Mouse (Mus musculus) E14TG2a.4 (cell line): ENCODE results near the gene Asrgl1.
"Not testable (repeated sequence)": the region's sequence is repeated elsewhere in the genome, so short reads cannot be mapped to it uniquely, and the experiment has no call there.

Source experiments
- H3K27me3 ChIP-seq: 2 replicates; pipeline ENCODE4 v1.6.1; 2014; ENCODE audit warnings: low read length, control low read depth; ENCODE audit not compliant: insufficient read depth
- H3K36me3 ChIP-seq: 2 replicates; pipeline ENCODE4 v1.6.1; 2014; ENCODE audit warnings: low read length, control low read depth; ENCODE audit not compliant: insufficient read depth
- H3K4me1 ChIP-seq: replicated peaks from 2 replicates; pipeline ENCODE4 v1.6.1; 2014; ENCODE audit warnings: low read depth, low read length, control low read depth
- H3K4me3 ChIP-seq: replicated peaks from 2 replicates; pipeline ENCODE4 v1.5.1; 2014; ENCODE audit warnings: mild to moderate bottlenecking, low read length
- H3K9me3 ChIP-seq: 2 replicates; pipeline ENCODE4 v1.6.1; 2014; ENCODE audit warnings: low read length, control low read depth
- CTCF ChIP-seq: conservative IDR thresholded peaks from 2 replicates; pipeline ENCODE4 v1.5.1; 2014; ENCODE audit warnings: low read length
- NANOG ChIP-seq: IDR thresholded peaks from 2 replicates; pipeline ENCODE4 v1.6.1; 2014; ENCODE audit warnings: borderline replicate concordance, low read length, mixed read lengths
- POU5F1 ChIP-seq: IDR thresholded peaks from 2 replicates; pipeline ENCODE4 v1.6.1; 2014; ENCODE audit warnings: low read length, borderline replicate concordance

The Asrgl1 gene

DNA sequence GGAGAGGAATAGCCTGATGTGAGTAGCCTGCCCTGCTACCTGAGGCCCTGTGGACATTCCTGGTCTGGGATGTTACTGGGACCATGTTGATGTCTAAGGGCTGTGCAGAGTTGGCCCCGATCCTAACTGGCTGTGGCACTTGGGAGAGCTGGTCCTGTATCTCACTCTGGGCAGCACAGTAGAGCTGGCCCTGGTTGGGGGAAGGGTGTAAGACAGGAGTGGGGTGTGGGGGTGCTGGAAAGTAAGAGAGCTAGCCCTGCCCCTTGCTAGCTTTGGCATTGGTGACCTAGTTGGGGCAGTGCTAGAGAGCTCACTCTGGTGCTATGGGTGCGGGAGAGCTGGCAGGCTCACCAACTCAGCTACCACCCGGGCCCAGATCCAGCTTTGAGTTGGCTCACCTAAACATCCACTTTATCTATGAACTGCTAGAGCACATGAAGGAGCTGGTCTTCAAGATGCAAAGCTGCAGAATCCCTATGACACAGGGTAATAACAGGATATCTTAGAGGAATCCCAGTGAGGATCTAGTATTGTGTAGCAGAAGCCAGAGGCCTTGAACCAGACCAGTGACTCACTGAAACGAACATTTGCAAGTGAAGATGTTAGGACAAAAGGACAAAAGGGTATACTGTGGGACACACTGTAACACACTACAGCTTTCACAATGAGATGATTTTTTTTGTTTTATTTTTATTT is 6.8 kb downstream of the Asrgl1 start:
- TF ChIP-seq CTCF (no peak), NANOG (no peak)

DNA sequence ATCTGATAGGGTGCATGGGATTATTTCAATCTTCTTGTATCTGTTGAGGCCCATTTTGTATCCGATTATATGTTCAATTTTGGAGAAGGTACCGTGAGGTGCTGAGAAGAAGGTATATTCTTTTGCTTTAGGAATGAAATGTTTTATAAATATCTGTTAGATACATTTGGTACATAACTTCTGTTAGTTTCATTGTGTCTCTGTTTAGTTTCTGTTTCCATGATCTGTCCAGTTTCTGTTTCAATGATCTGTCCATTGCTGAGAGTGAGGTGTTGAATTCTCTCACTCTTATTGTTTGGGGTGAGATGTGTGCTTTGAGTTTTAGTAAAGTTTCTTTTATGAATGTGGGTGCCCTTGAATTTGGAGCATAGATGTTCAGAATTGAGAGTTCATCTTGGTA is 11.4 kb downstream of the Asrgl1 start:
- H3K4me1 ChIP-seq, H3K4me3 ChIP-seq, H3K27me3 ChIP-seq: not testable (repeated sequence)
- H3K36me3 ChIP-seq: peaks cover 13% of the 10 kb centered on the region; the same call in 1 of the 2 replicates
- peaks cover 19% of the 10 kb centered on the region for H3K9me3 ChIP-seq

More for the DNA sequence above, 6.8 kb downstream of the Asrgl1 start:
- Histone ChIP-seq H3K36me3 (peaks cover 29% of the 10 kb centered on the region), H3K9me3 (peaks cover 19% of the 10 kb centered on the region), H3K27me3 (no peaks in the 10 kb centered on the region), H3K4me1 (peaks cover 7% of the 10 kb centered on the region), H3K4me3 (no peak overlapping the region)

DNA sequence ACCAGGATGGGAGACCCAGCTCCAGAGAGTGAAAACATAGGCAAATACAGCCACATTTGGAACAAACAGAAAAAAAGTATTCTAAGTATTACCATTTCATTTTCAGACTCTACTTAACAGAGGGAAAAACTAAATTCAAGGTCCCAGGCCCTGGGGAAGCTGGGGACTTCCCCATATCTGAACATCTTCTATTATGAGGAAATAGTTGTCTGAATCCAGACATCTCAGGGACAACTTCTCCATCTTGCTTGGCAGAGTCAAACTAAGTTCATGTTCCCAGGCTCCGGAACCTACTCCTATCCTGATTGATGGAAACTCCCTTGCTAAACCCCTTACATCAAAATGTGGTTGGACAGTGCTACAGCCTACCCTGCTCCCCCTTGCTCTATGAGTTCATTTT is 13.0 kb downstream of the Asrgl1 start:
- Histone ChIP-seq H3K27me3 (no peaks in the 10 kb centered on the region), H3K9me3 (peaks cover 19% of the 10 kb centered on the region), H3K36me3 (peaks cover 9% of the 10 kb centered on the region; the same call in 1 of the 2 replicates), H3K4me1 (no peaks in the 10 kb centered on the region), H3K4me3 (no peak overlapping the region)
- TF ChIP-seq CTCF (no peak), POU5F1 (no peak), NANOG (no peak)

DNA sequence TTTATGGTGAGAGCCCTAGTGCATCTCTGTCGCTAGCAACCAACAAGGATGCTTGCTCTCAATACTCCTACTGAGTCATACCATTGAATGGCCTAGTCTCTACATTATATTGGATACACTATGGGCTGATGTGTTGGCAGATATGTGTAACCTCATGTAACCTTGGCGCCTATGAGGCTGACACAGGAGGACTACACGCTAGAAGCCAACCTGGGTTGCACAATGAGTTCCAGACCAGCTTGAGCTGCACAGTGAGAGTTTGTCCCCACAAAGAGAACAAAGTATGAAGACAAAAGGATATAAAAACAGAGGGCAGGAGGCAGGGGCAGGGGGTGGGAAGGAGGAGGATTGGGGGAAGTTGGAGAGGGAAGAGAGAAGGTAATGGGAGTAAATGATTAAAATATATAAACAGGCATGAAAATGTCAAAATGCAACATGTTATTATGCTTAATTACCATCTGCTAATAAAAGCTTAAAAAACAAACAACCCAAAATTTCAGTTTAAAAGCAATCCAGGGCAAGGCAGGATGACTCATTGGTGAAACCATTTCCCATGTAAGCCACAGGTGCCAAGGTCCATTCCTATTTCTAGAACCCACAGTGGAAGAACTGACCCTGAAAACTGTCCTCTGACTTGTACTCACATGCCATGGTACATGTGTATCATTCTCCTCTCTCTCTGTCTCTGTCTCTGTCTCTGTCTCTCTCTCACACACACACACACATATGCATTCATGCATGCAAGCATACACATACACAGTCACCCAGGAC is 15.6 kb downstream of the Asrgl1 start:
- Histone ChIP-seq H3K9me3 (peaks cover 8% of the 10 kb centered on the region; the same call in 1 of the 2 replicates), H3K27me3 (no peaks in the 10 kb centered on the region), H3K4me1 (no peaks in the 10 kb centered on the region), H3K36me3 (peaks cover 25% of the 10 kb centered on the region), H3K4me3 (no peak overlapping the region)
- TF ChIP-seq NANOG: no peak

DNA sequence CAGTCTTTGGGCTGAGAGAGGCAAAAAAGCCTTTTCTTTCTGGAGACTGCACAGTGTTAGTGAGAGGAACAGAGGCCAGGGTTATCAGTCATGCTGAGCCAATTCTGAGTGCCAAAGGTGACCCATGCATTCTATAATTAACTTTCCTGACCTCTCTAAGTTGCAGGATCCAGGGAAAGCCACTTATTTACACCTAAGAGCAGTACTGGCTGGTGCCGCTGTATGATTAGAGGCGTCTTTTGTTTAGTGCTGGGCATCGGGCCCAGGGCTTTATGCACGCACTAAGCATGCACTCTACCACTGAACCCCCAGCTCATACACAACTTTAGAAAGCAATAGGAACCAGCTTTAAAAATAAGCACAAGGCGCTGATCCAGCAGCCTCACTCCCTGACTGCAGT is 18.2 kb downstream of the Asrgl1 start:
- TF ChIP-seq NANOG: no peak
- TF ChIP-seq POU5F1: no peak
- no peak for TF ChIP-seq CTCF
- Histone ChIP-seq H3K36me3 (peaks cover 43% of the 10 kb centered on the region), H3K4me3 (no peak overlapping the region), H3K4me1 (no peaks in the 10 kb centered on the region), H3K27me3 (no peaks in the 10 kb centered on the region), H3K9me3 (no peaks in the 10 kb centered on the region)

DNA sequence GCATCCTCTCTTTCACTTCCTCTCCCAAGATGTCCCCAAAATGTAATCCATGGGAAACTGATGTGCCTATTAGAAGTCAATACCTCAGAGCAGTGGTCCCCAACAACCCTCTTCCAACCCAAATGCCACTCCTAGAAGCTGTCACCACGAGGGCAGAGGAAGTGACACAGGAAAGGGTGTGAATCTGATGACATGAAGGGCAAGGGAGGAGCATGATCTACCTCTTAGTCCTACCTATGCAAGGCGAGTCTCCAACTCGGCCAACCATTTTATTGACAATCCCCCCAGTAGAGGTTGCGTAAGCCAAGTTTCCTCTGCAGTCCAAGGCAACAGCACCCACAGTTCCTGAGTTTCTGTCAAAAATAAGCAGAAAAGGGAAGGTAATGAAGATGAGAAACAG is 19.2 kb downstream of the Asrgl1 start:
- no peaks in the 10 kb centered on the region for H3K27me3 ChIP-seq
- no peak for TF ChIP-seq POU5F1
- TF ChIP-seq NANOG: no peak
- no peak for TF ChIP-seq CTCF

DNA sequence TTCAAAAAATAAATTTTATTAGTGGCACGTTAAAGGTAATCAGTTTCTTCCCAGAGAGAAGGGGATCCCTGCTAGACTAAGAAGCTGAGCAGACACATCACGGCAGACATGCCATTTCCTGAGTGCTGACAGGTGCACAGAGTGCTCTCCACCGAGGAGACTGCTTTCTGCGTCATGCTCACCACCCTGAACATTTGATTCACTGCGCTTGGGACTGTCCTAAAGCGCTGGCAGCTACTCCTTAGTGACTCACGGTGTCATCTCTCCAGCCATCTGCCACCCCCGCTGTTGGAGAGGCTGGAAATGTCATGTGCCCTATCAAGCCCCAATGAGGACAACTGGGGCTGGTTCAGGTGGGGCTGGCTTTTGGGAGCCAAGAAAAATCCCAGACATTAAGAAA is 23.4 kb downstream of the Asrgl1 start:
- Histone ChIP-seq H3K4me1 (peaks cover 8% of the 10 kb centered on the region), H3K36me3 (peaks cover 34% of the 10 kb centered on the region), H3K27me3 (no peaks in the 10 kb centered on the region), H3K4me3 (no peak overlapping the region), H3K9me3 (no peaks in the 10 kb centered on the region)
- TF ChIP-seq CTCF (no peak), NANOG (no peak), POU5F1 (no peak)

More for the DNA sequence above, 19.2 kb downstream of the Asrgl1 start:
- Histone ChIP-seq H3K36me3 (peaks cover 43% of the 10 kb centered on the region), H3K4me3 (no peak overlapping the region), H3K4me1 (no peaks in the 10 kb centered on the region), H3K9me3 (no peaks in the 10 kb centered on the region)

DNA sequence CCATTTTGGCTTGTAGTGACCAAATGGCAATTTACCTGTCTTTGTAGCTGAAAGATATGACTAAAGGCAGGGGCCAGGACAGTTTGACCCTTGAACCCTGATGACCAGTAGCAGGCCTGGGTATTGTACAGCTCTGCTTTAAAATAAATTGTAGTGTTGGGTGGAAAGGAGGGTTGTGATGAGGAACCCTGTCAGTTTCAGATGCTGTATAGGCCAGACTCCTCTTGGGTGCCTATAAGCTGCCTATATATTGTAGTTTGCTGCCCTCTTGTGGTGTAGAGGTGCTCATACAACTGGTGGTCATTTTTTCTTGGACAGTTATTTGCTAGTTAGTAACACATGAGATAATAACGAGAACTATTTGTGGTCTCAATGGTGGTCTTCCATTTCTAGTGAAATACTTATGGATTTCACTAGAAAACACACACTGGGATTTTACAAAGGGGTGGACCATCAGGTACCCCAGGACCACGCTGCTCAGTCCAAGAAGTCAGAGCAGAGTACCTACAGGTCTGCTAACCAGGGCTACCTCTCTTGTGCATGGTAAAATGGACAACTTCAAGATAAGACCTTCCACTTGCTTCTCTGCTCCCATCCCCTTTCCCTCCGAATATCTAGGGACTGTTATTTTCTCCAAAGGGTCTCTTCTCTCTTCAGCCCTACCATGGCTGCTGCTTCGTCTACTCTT is 25.1 kb downstream of the Asrgl1 start:
- no peak overlapping the region for H3K4me3 ChIP-seq
- H3K27me3 ChIP-seq: no peaks in the 10 kb centered on the region
- H3K36me3 ChIP-seq: peaks cover 23% of the 10 kb centered on the region
- TF ChIP-seq NANOG: no peak
- peak; percentile 76 for TF ChIP-seq CTCF
- no peaks in the 10 kb centered on the region for H3K9me3 ChIP-seq
- peaks cover 23% of the 10 kb centered on the region for H3K4me1 ChIP-seq
